Mouse (Mus musculus) heart, postnatal 0 days (tissue): ENCODE data around the gene Sbsn. TPM values are rescaled to one million over a fixed set of nuclear protein-coding genes. Genes with fewer than 3 reads are reported as not detected.

Source experiments
- ATAC-seq: fragments of 200-750 bp; cut with Nextera tagmentation; 2 replicates; pipeline ENCODE4 v1.8.0; 2017; ENCODE audit warnings: low read depth, moderate number of reproducible peaks, moderate library complexity; ENCODE audit not compliant: insufficient read depth
- DNase-seq: peaks from one replicate; pipeline ENCODE4 v3.0.0-alpha.2; 2016; ENCODE audit warnings: low spot score
- H3K27ac ChIP-seq: fragments of 300-500 bp; sonication (generic); 2 replicates; pipeline ENCODE4 v1.5.1; 2014; ENCODE audit warnings: low read depth, mild to moderate bottlenecking
- H3K27me3 ChIP-seq: fragments of 300-500 bp; sonication (generic); 2 replicates; pipeline ENCODE4 v1.6.1; 2014; ENCODE audit warnings: low read length, mixed read lengths; ENCODE audit not compliant: control insufficient read depth, insufficient read depth
- H3K36me3 ChIP-seq: fragments of 300-500 bp; sonication (generic); replicated peaks from 2 replicates; pipeline ENCODE4 v1.6.1; 2014; ENCODE audit warnings: low read length, mixed read lengths; ENCODE audit not compliant: control insufficient read depth, insufficient read depth
- H3K4me1 ChIP-seq: fragments of 300-500 bp; sonication (generic); 2 replicates; pipeline ENCODE4 v1.6.1; 2014; ENCODE audit warnings: antibody characterized with exemption; ENCODE audit not compliant: control insufficient read depth, insufficient read depth
- H3K4me2 ChIP-seq: fragments of 300-500 bp; sonication (generic); 2 replicates; pipeline ENCODE4 v1.6.1; 2014; ENCODE audit warnings: low read depth, mild to moderate bottlenecking, low read length, moderate library complexity
- H3K4me3 ChIP-seq: fragments of 300-500 bp; sonication (generic); 2 replicates; pipeline ENCODE4 v1.5.1; 2014; ENCODE audit warnings: low read depth, low read length
- H3K9ac ChIP-seq: fragments of 300-500 bp; sonication (generic); replicated peaks from 2 replicates; pipeline ENCODE4 v1.6.1; 2014; ENCODE audit warnings: low read depth, low read length, mixed read lengths
- H3K9me3 ChIP-seq: fragments of 300-500 bp; sonication (generic); replicated peaks from 2 replicates; pipeline ENCODE4 v1.6.1; 2016; ENCODE audit warnings: low read length; ENCODE audit not compliant: control insufficient read depth
- CTCF ChIP-seq: IDR thresholded peaks from 2 replicates; pipeline ENCODE4 v1.5.1; 2016; ENCODE audit warnings: antibody characterized with exemption, control low read depth, low read depth
- EP300 ChIP-seq: IDR thresholded peaks from 2 replicates; pipeline ENCODE4 v1.6.1; 2016; ENCODE audit warnings: antibody characterized with exemption, low read depth
- WGBS: fragments of 180-500 bp; shearing (Covaris S2); extraction: QIAGEN DNeasy Blood & Tissue Kit; methylation state at CpG from one replicate; pipeline ENCODE4 v1.1.7; 2014; 5-methylcytosine and 5-hydroxymethylcytosine counted together
- polyA plus RNA-seq: library from polyadenylated mRNA; unstranded; fragments of >200 nt; fragmentation: Nextera tagmentation; extraction: Ambion mirVana; gene quantifications from 2 replicates; pipeline ENCODE4 v1.2.1, GENCODE M21; 2015
- total RNA-seq: library from RNA; depleted of rRNA; stranded (reverse); fragments of >200 nt; gene quantifications from 2 replicates; pipeline ENCODE4 v1.2.3, GENCODE M21; 2014; ENCODE audit warnings: low replicate concordance

Gene Sbsn
- total and polyA plus RNA-seq, 2 experiments from 2014 or later, result 0.23 to 2.5 TPM

DNA sequence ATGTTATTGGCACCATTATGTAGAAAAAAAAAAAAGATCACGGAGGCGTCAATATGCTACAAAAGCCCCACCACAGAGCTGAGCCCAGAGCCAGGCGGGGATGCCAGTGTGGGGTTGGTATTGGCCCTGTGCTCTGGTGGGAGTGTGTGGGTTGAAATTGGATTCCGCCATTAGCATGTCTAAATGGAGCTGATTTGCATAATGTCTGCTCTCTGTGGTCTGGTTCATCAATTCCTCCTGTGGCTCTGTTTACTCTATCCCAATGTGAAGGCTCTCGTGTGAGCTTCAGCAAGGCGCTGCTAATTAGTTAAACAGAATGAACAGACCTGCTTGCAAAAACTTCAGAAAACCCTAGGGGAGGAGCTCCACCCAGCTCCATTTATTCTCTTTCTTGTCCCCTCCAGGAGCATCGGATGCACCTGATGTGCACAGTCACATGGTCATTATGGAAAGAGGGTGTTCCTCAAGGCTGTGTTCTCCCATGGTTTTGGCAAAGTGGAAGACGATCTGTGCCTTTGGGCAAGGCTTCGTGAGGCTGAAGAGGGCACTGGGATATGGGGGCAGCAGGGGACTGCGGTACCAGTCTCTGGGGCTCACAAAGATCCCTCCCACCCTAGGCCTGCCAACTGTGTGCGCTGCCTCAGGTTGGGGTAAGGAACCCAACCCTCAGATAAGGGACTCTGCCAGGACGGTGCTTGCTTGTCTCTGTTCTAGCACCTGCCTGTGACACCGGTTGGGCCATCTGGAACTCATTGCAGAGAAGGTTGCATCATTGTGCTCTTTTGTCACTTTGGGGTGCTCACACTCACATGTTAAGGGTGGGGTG lies 34.7 kb downstream of the Sbsn start:
- Histone ChIP-seq H3K36me3 (no peaks in the 10 kb centered on the region), H3K27ac (no peak overlapping the region), H3K4me1 (no peaks in the 10 kb centered on the region), H3K27me3 (peaks cover 10% of the 10 kb centered on the region; the same call in 1 of the 2 replicates), H3K4me3 (no peak overlapping the region), H3K9me3 (no peaks in the 10 kb centered on the region), H3K4me2 (no peak overlapping the region), H3K9ac (no peak overlapping the region)
- ATAC-seq, result no peak
- DNase-seq, result no peak
- 72% methylated on average over 13 of the region's 13 CpGs for WGBS
- TF ChIP-seq EP300 (no peak), CTCF (no peak)

DNA sequence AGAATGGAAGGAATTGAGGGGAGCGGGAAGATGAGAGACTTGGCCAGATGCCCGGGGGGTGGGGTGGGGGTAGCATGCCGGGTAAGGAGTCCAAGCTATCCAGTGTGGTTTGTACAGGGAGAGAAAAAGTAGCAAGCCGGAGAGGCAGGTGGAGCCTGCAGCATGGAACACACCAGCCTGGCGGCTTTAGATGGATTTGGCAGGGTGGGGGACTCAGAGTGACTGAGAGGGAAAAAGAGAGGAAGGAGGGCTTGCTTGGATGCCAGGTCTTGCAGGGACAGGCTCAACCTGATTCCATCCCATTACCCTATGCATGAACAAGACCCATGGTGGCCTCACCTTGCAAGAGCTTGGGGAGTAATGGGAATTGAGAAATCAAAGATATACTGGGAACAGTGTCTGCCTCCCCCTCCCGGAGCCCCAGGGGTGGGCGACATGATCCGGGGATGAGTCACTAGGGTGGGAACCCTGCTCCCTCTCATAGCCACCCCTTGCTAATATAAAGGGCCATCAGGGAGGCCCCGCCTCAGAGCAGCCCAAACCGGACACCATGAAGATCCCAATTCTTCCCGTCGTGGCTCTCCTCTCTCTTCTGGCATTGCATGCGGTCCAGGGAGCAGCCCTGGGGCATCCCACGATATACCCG lies 36.2 kb downstream of the Sbsn start, which contains the start of gene Krtdap:
Gene Krtdap (plus strand): TSS at position 520 of the 646 bp plus-strand sequence.
- no peak for DNase-seq
- Histone ChIP-seq H3K27me3 (peaks cover 13% of the 10 kb centered on the region; the same call in 1 of the 2 replicates), H3K4me1 (no peaks in the 10 kb centered on the region), H3K9ac (no peak within 1 kb of the TSS), H3K27ac (no peak within 1 kb of the TSS), H3K36me3 (no peaks in the 10 kb centered on the region), H3K4me2 (no peak within 1 kb of the TSS), H3K9me3 (no peaks in the 10 kb centered on the region), H3K4me3 (no peak within 1 kb of the TSS)
- 37% methylated on average over 15 of the region's 15 CpGs for WGBS
- ATAC-seq, result no peak
- no peak for TF ChIP-seq EP300
- TF ChIP-seq CTCF, result no peak

DNA sequence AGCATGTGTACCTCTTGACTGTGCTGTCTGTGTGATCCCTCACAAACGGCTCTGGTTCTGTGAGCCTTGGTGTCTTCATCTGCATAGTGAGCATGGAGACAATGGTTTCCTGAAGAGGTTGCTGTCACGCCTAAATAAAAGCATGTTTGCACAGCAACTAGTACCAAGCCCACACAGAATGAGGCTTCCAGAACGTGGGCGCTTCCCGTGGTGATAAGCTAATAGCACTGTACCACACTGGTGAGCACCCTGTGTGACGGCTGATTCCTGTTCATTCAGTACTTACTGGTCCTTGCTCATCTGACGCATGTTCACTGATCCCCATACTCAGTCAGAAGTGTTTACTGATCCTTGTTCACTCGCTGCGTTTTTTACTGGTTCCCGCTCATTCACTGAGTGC lies 38.9 kb downstream of the Sbsn start:
- Histone ChIP-seq H3K9me3 (no peaks in the 10 kb centered on the region), H3K4me2 (no peak overlapping the region), H3K36me3 (no peaks in the 10 kb centered on the region), H3K4me3 (no peak overlapping the region), H3K27me3 (peaks cover 13% of the 10 kb centered on the region; the same call in 1 of the 2 replicates), H3K9ac (no peak overlapping the region), H3K4me1 (no peaks in the 10 kb centered on the region), H3K27ac (no peak overlapping the region)
- 69% methylated on average over 10 of the region's 10 CpGs for WGBS
- no peak for TF ChIP-seq CTCF
- TF ChIP-seq EP300, result no peak
- ATAC-seq, result no peak
- no peak for DNase-seq

DNA sequence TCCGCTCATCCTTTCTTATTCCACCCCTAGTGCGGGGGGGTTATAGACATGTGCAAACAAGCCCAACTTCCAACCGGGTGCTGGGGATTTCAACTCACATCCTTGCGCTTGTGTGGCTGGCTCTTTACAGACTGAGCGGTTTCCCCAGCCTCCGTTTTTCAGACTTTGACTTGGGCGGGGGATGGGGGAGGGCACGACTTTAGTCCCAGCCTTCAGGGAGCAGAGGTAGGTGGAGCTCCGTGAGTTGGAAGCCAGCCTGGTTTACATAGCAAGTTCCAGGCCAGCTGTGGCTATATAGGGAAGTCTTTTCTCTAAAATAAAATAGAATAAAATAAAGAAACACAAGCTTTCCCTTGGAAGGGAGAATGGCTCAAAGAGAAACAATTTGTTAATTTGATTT lies 40.6 kb downstream of the Sbsn start:
- no peak overlapping the region for H3K4me2 ChIP-seq
- H3K4me1 ChIP-seq, result no peaks in the 10 kb centered on the region
- H3K27me3 ChIP-seq, result peaks cover 13% of the 10 kb centered on the region; the same call in 1 of the 2 replicates
- no peak for TF ChIP-seq CTCF
- no peak for TF ChIP-seq EP300
- 18% methylated on average over 9 of the region's 9 CpGs for WGBS
- no peak overlapping the region for H3K27ac ChIP-seq
- ATAC-seq (no peak), DNase-seq (no peak)
- no peaks in the 10 kb centered on the region for H3K36me3 ChIP-seq
- H3K9ac ChIP-seq, result no peak overlapping the region
- no peaks in the 10 kb centered on the region for H3K9me3 ChIP-seq
- no peak overlapping the region for H3K4me3 ChIP-seq

DNA sequence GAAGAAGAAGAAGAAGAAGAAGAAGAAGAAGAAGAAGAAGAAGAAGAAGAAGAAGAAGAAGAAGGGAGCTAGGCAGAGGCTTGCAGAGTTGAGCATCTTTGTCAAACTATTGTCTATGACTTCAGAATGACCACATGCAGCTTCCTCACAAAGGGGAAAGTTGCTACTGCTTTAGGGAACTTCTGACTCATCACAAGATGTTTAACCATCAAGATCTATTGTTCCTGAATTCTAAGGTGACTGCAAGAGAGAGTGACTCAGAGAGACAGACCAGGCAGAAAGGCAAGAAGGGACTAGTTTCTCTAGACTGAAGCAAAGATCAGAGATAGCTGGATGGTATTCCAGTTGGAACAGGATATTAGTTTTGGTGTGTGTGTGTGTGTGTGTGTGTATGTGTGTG lies 43.6 kb downstream of the Sbsn start:
- H3K9me3 ChIP-seq, result peaks cover 3% of the 10 kb centered on the region; the same call in 1 of the 2 replicates
- ATAC-seq (no peak), DNase-seq (no peak)
- H3K27me3 ChIP-seq, result 0 out of 2 replicates have a peak, but pooled peaks cover 3% of the 10 kb centered on the region
- no peak overlapping the region for H3K4me2 ChIP-seq
- H3K9ac ChIP-seq, result no peak overlapping the region
- no peak for TF ChIP-seq CTCF
- TF ChIP-seq EP300, result no peak
- no peaks in the 10 kb centered on the region for H3K36me3 ChIP-seq
- no peak overlapping the region for H3K4me3 ChIP-seq
- no peaks in the 10 kb centered on the region for H3K4me1 ChIP-seq
- H3K27ac ChIP-seq, result no peak overlapping the region
